Mouse (Mus musculus) ES-Bruce4 (cell line): ENCODE measurements at regions not wholly inside any gene's neighbourhood (a gene's known extent, or its start where the extent isn't known, plus 50 kb on each side); places are given as distances from the start of the nearest gene placed in this dataset.

Experiments
- EP300 ChIP-seq: IDR thresholded peaks from 2 replicates; pipeline ENCODE4 v1.6.1; 2011; ENCODE audit warnings: low read depth, low read length; ENCODE audit not compliant: insufficient read depth
- POLR2A ChIP-seq: IDR thresholded peaks from one replicate; pipeline ENCODE4 v1.8.1; 2011; ENCODE audit warnings: low read length; ENCODE audit not compliant: insufficient read depth

DNA sequence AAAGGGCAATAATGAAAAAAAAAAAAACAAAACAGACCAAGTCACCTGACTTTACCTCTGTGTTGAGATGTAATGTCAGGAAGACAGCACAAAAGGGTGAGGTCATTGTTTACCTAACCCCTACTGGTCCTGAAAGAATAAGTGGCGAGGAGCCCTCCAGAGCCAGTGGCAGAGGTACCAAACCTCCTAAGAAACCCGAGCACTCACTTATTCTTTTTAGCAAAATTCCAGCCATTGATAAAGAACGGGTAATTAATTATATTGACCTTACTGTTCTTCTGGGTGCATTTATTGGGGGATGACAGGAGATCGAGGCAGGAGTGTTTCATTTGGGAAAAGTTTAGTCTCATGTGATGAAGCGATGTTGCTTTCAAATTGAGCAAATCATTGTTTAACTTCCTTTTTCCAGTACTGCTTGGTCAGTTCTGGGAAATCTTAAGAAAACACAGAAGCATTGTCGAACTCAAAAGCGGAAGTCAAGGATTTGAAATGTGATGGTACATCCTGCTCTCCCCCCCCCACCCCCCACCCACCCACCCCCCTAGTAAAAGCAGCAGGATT lies 56.8 kb upstream of the Klf6 start:
- TF ChIP-seq POLR2A (no peak), EP300 (peak; percentile 53; the same call in 1 of the 2 replicates)
